15 mouse cellular contexts compared by ENCODE assay signal in the genomic region with DNA sequence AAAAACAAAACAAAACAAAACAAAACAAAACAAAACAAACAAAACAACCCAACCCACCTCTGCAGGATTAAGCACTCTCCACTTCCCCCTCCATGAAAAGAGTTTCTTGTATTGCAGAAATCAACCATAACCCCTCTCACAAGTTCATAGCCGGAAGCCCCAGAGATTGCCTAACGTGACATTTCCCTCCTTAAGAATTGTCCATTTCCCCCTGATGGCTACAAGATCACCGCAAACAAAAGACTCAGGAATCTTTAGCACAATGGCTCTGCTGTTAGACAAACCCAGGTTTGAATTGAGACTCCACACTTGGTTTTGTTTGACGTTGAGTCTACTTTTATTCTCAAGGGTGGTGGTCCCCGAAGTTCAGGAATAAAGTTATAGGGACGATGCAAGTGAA.
"Had no signal": no experiment of that assay in that cellular context is flagged by ENCODE, and none has a peak within 500 bp of the region (broad histone marks: within the 10 kb centered on the region; RNA-seq: fewer than 3 reads in every experiment).

No protein-coding gene starts in this region.

- ATAC-seq: liver, postnatal 0 days; midbrain, embryonic 16.5 days had no signal

- H3K36me3 ChIP-seq: liver, embryonic 15.5 days; stomach, embryonic 15.5 days had no signal

- H3K27me3 ChIP-seq: liver, embryonic 15.5 days; neural tube, embryonic 13.5 days; neural tube, embryonic 15.5 days; stomach, embryonic 15.5 days had no signal

- H3K9ac ChIP-seq: liver, embryonic 15.5 days; liver, postnatal 0 days; lung, embryonic 14.5 days; neural tube, embryonic 13.5 days; neural tube, embryonic 15.5 days; stomach, embryonic 15.5 days had no signal

- H3K4me2 ChIP-seq: liver, embryonic 15.5 days; lung, embryonic 14.5 days; midbrain, embryonic 11.5 days; neural tube, embryonic 13.5 days; neural tube, embryonic 15.5 days; stomach, embryonic 15.5 days had no signal

- H3K4me1 ChIP-seq: liver, embryonic 15.5 days; stomach, embryonic 15.5 days had no signal

- H3K9me3 ChIP-seq: liver, embryonic 15.5 days; neural tube, embryonic 13.5 days; neural tube, embryonic 15.5 days; stomach, embryonic 15.5 days had no signal

- H3K27ac ChIP-seq: liver, embryonic 15.5 days; neural tube, embryonic 13.5 days; neural tube, embryonic 15.5 days; stomach, embryonic 15.5 days; stomach, postnatal 0 days had no signal

- H3K4me3 ChIP-seq: liver, embryonic 15.5 days; myocyte; neural tube, embryonic 13.5 days; neural tube, embryonic 15.5 days; stomach, embryonic 15.5 days had no signal

- DNase-seq: liver, postnatal 0 days; lung, postnatal 10 days; midbrain, embryonic 14.5 days; right cerebral cortex, postnatal 14 days; thymus, adult 2 months; thymus, postnatal 25 days had no signal
